Mouse (Mus musculus): Measurements from ENCODE around the gene Prrt3. TPM values are rescaled to one million over a fixed set of nuclear protein-coding genes. Genes with fewer than 3 reads are reported as not detected.
A peak's percentile ranks its signal among the peaks of the same experiment; 100 is the strongest.

Prrt3 gene
- polyA plus RNA-seq (2016; fragmentation: Nextera tagmentation; extraction: Ambion mirVana): 2.1 and 2.2 TPM in 2 replicates

DNA sequence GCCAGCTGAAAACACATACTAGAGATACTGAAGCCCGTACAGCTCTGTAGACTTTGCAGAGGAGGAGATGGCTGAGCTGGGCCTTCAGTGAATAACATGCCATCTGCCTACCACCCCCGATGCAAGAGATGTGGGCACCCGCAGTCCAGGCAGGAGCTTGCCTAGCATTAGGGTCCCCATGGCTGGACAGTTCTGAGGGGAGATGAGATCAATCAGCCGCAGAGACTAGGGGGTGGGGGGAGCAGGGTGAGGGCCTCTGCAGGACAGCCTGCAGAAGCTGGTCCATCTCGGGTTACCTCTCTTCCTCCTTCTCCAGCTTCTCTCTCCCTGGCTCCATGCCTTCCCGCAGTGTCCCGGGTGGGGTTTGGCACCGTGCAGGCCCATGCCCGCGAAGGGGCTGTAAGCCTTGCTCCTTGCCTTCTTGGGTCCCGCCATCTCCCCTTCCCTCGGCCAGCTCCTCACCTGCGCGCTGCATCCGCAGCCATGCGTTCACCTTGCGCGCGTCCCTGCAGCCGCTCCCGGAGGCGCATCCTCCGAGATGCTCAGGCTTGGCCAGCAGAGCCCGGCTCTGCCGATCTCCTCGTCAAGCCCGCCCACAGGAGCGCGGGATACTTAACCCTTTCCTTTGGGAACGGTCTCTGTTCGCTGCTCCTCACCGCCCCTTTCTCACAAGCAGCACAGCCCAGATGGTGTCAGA is at the start of gene Prrt3:
Gene Prrt3, minus strand, starts transcription at position 544 of the 697 bp plus-strand sequence.
- no peaks in the 10 kb centered on the region for H3K36me3 ChIP-seq (replicated peaks)
- peaks cover 12% of the 10 kb centered on the region for H3K4me1 ChIP-seq
- no peaks in the 10 kb centered on the region for H3K9me3 ChIP-seq
- peak within 1 kb of the TSS; percentile 62 for H3K27ac ChIP-seq (replicated peaks)
- peak; percentile 69 for DNase-seq (ENCODE audit: low spot score)
- WGBS: 2% methylated on average over 32 of the region's 32 CpGs
- H3K27me3 ChIP-seq (replicated peaks; ENCODE audit: low read depth, poor library complexity, severe bottlenecking): peaks cover 54% of the 10 kb centered on the region
- peak within 1 kb of the TSS; percentile 60 for H3K4me3 ChIP-seq

DNA sequence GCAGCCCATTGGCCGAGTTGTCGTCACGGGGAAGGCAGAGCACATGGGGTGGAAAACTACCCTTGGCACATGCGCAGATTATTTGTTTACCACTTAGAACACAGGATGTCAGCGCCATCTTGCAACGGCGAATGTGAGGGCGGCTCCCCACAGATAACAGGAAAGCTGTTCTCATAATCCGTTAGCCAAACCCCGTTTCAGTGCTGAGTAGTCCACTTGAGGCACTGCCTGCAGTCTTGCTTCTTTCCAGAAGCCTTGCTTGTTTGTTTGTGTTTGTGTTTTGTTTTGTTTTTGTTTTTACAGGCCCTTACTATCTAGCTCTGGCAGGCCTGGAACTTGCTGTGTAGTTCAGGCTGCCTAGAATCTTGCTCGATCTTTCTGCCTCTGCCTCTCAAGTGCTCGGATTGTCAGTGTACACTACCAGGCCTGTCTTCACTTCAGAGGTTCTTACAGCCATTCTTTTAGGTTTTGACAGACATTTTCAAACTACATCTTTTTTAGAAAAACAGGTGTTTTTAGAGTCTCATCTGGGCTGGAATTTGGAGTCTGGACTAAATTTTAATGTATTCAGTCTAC is 42.3 kb upstream of the Prrt3 start:
- 95% methylated on average over 12 of the region's 12 CpGs for WGBS
- Histone ChIP-seq H3K9me3 (no peaks in the 10 kb centered on the region), H3K36me3 (replicated peaks) (peaks cover 71% of the 10 kb centered on the region)

DNA sequence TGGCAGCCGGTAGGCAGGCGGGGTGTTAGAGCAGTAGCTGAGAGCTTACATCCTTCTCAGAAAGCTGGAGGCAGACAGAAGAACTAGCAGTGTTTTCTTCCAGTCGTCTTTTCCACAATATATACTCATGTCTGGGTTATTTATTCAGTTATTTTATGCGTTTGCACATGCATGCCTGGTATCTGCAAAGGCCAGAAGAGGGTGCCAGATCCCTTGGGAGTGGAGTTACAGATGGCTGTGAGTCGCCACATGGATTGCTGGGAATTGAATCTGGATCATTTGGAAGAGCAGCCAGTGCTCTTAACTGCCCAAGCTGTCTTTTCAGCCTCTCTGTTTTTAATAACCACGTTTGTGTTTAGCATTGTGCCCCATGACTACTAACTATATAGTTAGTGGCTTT is 39.9 kb upstream of the Prrt3 start:
- 86% methylated on average over 6 of the region's 6 CpGs for WGBS
- H3K36me3 ChIP-seq (replicated peaks): peaks cover 69% of the 10 kb centered on the region

More for the DNA sequence above, 42.3 kb upstream of the Prrt3 start:
- H3K4me3 ChIP-seq: no peak overlapping the region
- no peak for DNase-seq (ENCODE audit: low spot score)
- H3K27me3 ChIP-seq (replicated peaks; ENCODE audit: low read depth, poor library complexity, severe bottlenecking): no peaks in the 10 kb centered on the region
- no peaks in the 10 kb centered on the region for H3K4me1 ChIP-seq
- H3K27ac ChIP-seq (replicated peaks): no peak overlapping the region

DNA sequence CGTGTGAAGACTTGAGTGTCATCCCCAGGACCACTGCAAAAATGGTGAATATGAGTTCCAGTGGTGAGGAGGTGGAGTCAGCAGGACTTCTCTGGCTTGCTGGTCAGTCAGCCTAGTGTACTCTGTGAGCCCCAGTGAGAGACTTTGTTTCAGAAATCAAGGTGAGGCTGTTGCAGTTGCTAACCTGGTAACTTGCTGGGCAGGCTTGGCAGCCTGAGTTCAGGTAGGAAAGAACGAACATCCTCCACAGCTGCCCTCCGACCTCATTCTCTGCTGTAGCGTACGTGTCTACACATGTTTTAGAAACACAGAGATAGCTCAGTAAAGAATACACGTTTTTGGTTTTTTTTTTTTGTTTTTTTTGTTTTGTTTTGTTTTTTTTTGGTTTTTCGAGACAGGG is 33.2 kb upstream of the Prrt3 start:
- Histone ChIP-seq H3K27ac (replicated peaks) (no peak overlapping the region), H3K27me3 (replicated peaks; ENCODE audit: low read depth, poor library complexity, severe bottlenecking) (no peaks in the 10 kb centered on the region), H3K9me3 (no peaks in the 10 kb centered on the region), H3K4me1 (peaks cover 12% of the 10 kb centered on the region), H3K36me3 (replicated peaks) (peaks cover 39% of the 10 kb centered on the region), H3K4me3 (no peak overlapping the region)
- DNase-seq (ENCODE audit: low spot score): no peak
- 86% methylated on average over 7 of the region's 7 CpGs for WGBS

More for the DNA sequence above, 39.9 kb upstream of the Prrt3 start:
- no peaks in the 10 kb centered on the region for H3K4me1 ChIP-seq
- no peak for DNase-seq (ENCODE audit: low spot score)
- H3K4me3 ChIP-seq: no peak overlapping the region
- H3K9me3 ChIP-seq: no peaks in the 10 kb centered on the region
- H3K27ac ChIP-seq (replicated peaks): no peak overlapping the region
- no peaks in the 10 kb centered on the region for H3K27me3 ChIP-seq (replicated peaks; ENCODE audit: low read depth, poor library complexity, severe bottlenecking)

DNA sequence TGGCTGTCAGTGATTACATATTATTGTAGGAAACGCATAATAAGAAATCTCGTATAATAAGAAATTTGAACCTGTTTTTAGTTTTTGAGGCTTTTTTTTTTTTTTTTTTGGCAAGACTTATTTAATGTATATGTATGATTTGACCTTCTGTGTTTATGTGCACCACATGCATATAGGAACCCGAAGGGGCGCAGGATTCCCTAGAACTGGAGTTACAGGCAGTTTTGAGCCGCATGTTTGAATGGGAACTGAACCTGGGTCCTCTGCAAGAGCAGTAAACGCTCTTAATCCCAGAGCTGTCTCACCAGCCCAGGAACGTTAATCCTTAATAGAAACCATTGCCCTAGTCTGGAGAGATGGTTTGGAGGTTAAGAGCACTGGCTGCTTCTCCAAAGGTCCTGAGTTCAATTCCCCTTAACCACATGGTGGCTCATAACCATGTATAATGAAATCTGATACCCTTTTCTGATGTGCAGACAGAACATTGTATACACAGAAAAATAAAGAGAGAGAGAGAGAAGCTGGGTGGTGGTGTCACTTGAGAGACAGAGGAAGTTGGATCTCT is 30.2 kb upstream of the Prrt3 start:
- DNase-seq (ENCODE audit: low spot score): peak; percentile 15
- Histone ChIP-seq H3K9me3 (no peaks in the 10 kb centered on the region), H3K27ac (replicated peaks) (peak overlapping the region; percentile 90), H3K36me3 (replicated peaks) (peaks cover 29% of the 10 kb centered on the region), H3K4me3 (peak overlapping the region; percentile 88), H3K4me1 (peaks cover 12% of the 10 kb centered on the region), H3K27me3 (replicated peaks; ENCODE audit: low read depth, poor library complexity, severe bottlenecking) (no peaks in the 10 kb centered on the region)
- WGBS: 8% methylated on average over 7 of the region's 7 CpGs

DNA sequence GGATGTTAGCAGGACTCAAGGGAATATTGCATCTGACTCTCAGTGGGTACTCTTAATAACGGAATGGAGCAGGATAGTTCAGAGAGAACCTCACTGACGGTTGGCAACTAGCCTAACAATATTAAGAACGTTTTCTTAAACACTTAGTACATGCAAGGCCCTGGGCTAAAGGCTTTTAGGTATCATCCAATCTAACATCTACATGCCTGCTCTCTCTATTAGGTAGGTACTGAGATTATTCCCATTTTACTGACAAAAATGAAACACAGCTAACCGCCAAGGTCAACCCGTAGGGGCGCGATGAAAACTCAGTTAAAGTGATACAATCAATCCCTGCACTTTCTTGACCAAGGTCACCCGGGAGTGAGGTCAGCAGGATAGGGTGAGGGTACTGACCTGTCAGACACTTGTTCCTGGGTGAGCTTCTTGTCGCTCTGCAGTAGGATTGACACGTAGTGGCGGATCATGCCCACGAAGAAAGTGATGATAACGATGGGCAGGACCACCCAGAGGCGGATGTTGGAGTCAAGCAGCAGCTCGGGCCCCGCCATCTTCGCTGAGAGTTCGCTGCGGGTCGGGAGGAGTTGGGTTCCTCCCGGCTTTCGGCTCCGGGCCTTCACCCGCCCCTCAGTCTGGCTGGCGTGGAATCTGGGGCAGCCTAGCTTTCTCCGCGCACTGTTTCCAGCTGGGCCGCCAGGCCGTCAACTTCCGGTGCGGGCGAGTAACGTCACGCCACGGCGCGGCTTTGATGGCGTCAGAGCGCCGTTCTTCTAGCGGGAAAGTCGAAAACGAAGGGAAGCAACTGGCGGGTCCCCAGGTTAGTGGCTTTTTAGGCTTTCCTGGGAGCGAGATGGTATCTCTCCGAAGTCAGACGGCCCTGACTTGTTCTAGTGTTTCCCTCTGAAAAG is 29.5 kb upstream of the Prrt3 start, which contains the start of the genes Emc3 and Fancd2:
Gene Emc3, minus strand, starts transcription at position 721 of the 908 bp plus-strand sequence.
Gene Fancd2, plus strand, starts transcription at position 751 of the 908 bp plus-strand sequence.
- Histone ChIP-seq H3K9me3 (no peaks in the 10 kb centered on the region), H3K27ac (replicated peaks) (peak within 1 kb of the TSS; percentile 90), H3K4me3 (peak within 1 kb of the TSS; percentile 88), H3K36me3 (replicated peaks) (peaks cover 26% of the 10 kb centered on the region), H3K4me1 (peaks cover 12% of the 10 kb centered on the region), H3K27me3 (replicated peaks; ENCODE audit: low read depth, poor library complexity, severe bottlenecking) (no peaks in the 10 kb centered on the region)
- DNase-seq (ENCODE audit: low spot score): peak; percentile 93
- under 1% methylated on average over 47 of the region's 47 CpGs for WGBS

DNA sequence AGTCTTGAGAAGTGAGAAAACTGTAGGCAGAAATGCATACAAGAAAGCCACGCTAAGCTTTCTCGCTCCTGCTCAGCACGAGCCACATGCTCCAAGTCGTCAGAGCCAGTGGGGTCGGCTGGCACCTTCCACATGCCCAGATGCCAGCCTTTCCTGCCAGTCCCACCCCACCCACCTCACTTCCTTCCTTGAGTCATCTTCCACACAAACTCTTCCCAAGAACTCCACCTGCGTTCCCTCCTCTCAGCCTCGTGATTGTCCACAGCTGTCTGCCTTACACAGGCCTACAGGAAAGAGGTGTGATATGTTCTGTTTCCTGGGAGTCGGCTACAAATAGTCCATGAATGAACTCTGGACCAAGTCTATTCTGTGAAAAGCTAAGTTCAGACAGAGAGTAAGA is 21.7 kb upstream of the Prrt3 start:
- no peaks in the 10 kb centered on the region for H3K9me3 ChIP-seq
- H3K4me3 ChIP-seq: no peak overlapping the region
- H3K4me1 ChIP-seq: no peaks in the 10 kb centered on the region
- no peak for DNase-seq (ENCODE audit: low spot score)
- no peak overlapping the region for H3K27ac ChIP-seq (replicated peaks)
- WGBS: 92% methylated on average over 8 of the region's 8 CpGs
- H3K36me3 ChIP-seq (replicated peaks): peaks cover 82% of the 10 kb centered on the region
- no peaks in the 10 kb centered on the region for H3K27me3 ChIP-seq (replicated peaks; ENCODE audit: low read depth, poor library complexity, severe bottlenecking)

DNA sequence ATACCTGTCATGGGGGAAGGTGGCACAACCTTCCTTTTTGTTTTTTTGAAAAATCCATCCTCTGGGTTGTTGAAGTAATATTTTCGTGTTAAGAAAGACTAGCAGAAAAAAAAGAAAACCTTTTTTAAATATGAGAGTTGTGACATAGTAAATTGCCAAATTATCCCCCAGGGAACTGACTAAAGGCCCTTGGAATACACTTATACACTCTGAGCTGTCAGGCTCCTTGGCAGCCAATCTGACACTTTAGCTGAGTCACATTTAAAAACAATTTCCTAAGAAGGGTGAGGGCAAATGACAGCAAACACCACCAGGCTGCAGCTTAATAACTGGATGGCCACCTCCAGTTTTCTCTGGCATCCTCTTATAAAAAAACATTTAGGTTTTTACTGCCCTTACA is 20.6 kb upstream of the Prrt3 start:
- Histone ChIP-seq H3K4me1 (no peaks in the 10 kb centered on the region), H3K4me3 (no peak overlapping the region), H3K9me3 (no peaks in the 10 kb centered on the region), H3K27me3 (replicated peaks; ENCODE audit: low read depth, poor library complexity, severe bottlenecking) (no peaks in the 10 kb centered on the region), H3K36me3 (replicated peaks) (peaks cover 87% of the 10 kb centered on the region), H3K27ac (replicated peaks) (no peak overlapping the region)
- no peak for DNase-seq (ENCODE audit: low spot score)
- 70% methylated on average over 1 of the region's 1 CpGs for WGBS

DNA sequence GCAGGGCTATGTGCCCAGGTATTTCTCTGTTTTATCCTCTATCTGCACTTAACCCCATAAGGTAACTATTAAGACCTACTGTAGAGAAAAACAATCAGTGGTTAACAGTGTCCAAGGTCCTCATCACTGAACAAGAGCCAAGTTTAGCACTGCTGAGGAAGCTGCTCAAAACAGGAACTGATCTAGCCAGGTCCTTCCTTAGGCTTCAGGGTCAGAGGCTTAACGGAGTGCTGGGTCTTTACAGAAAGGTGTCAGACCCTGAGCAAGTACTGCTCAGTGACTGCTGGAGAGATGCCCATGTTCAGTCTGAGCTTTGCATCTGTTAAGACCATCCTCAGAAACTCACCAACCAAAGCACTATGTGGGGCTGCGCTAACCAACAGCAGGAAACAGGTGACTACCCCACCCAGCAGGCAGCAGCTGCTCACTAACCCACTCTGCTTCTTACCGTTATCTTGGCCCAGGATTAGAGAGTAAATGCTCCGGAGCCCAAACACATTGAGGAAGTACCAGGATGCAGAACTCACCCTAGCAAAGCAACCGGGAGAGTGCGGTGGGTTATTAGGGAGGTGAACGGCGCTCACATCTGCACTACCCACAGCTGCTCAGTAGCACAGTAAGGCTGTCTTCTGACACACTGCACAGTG is 15.8 kb upstream of the Prrt3 start:
- H3K4me3 ChIP-seq: no peak overlapping the region
- peaks cover 99% of the 10 kb centered on the region for H3K36me3 ChIP-seq (replicated peaks)
- H3K27me3 ChIP-seq (replicated peaks; ENCODE audit: low read depth, poor library complexity, severe bottlenecking): no peaks in the 10 kb centered on the region
- no peaks in the 10 kb centered on the region for H3K4me1 ChIP-seq
- WGBS: 92% methylated on average over 8 of the region's 8 CpGs
- H3K9me3 ChIP-seq: no peaks in the 10 kb centered on the region
- no peak overlapping the region for H3K27ac ChIP-seq (replicated peaks)
- DNase-seq (ENCODE audit: low spot score): no peak

DNA sequence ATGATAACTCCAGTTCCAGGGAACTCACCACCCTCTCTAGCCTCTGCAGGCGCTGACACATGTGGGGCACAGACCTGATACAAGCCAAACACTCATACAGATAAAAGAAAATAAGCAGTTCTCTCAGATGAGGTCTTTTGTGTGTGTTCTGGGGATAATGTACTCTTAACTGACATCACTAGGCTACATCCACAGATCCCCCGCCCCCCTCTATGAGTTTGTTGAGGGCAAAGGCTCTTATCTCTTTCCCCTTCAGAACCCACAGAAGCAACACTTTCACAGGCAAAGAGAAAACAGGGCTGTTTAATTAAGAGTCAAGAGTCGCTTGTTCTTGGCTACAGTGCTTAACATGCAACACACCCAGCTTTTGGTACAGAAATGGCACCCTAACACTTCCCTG is 12.9 kb upstream of the Prrt3 start:
- H3K36me3 ChIP-seq (replicated peaks): peaks cover 74% of the 10 kb centered on the region
- no peak overlapping the region for H3K4me3 ChIP-seq
- no peak overlapping the region for H3K27ac ChIP-seq (replicated peaks)
- WGBS: 94% methylated on average over 3 of the region's 3 CpGs
- H3K4me1 ChIP-seq: no peaks in the 10 kb centered on the region
- no peaks in the 10 kb centered on the region for H3K27me3 ChIP-seq (replicated peaks; ENCODE audit: low read depth, poor library complexity, severe bottlenecking)
- no peak for DNase-seq (ENCODE audit: low spot score)
- no peaks in the 10 kb centered on the region for H3K9me3 ChIP-seq

DNA sequence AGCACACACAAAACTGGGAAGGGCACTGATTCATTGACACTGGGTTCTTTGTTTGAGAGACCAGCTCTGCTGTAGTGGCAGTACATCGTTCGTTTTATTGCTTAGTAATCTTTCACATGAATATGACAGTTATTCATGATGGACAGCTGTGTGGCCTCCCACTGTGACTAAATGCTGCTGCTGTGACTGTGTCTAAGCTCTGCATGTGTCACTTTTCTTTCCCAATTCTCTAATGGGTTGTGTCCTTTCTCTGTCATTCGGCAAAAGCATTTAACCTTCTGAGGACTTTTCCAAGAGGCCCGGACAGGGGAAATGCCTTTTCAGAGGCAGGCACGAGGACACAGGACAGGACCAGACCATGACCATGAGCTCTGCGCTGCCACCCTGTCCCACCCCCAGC is 12.2 kb upstream of the Prrt3 start:
- no peaks in the 10 kb centered on the region for H3K27me3 ChIP-seq (replicated peaks; ENCODE audit: low read depth, poor library complexity, severe bottlenecking)
- 0 out of 2 replicates have a peak, but pooled peaks cover 2% of the 10 kb centered on the region for H3K4me1 ChIP-seq
- 94% methylated on average over 6 of the region's 6 CpGs for WGBS
- H3K27ac ChIP-seq (replicated peaks): no peak overlapping the region
- H3K9me3 ChIP-seq: no peaks in the 10 kb centered on the region
- peaks cover 67% of the 10 kb centered on the region for H3K36me3 ChIP-seq (replicated peaks)
- no peak for DNase-seq (ENCODE audit: low spot score)
- H3K4me3 ChIP-seq: no peak overlapping the region

DNA sequence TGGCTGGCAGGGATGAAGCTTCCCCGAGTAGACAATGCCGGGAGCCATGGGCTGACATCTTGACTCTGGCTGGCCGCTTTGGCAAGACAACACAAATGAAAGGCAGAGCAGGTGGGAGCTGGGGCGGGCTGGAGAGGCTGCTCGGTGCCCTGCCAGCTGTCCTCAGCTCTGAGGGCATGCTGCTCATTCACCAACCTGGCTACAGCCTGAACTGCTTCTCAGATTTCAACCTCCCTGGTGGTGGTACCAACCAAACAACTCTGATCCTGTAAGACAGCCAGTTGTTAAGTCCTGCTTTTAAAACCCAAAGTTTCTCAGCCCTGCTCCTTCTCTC is 7.2 kb upstream of the Prrt3 start:
- DNase-seq (ENCODE audit: low spot score): no peak
- peaks cover 17% of the 10 kb centered on the region for H3K36me3 ChIP-seq (replicated peaks)
- no peak overlapping the region for H3K27ac ChIP-seq (replicated peaks)
- H3K27me3 ChIP-seq (replicated peaks; ENCODE audit: low read depth, poor library complexity, severe bottlenecking): no peaks in the 10 kb centered on the region
- WGBS: 56% methylated on average over 5 of the region's 5 CpGs
- no peaks in the 10 kb centered on the region for H3K9me3 ChIP-seq
- peaks cover 6% of the 10 kb centered on the region; the same call in 1 of the 2 replicates for H3K4me1 ChIP-seq
- no peak overlapping the region for H3K4me3 ChIP-seq
